Mouse (Mus musculus) central nervous system, embryonic 11.5 days (tissue): Measurements from ENCODE around the gene Mmadhc. TPM values are rescaled to one million over a fixed set of nuclear protein-coding genes. Genes with fewer than 3 reads are reported as not detected.

ENCODE experiments used
- polyA plus RNA-seq: library from polyadenylated mRNA; depleted of rRNA; stranded (reverse); fragments of >200 nt; gene quantifications from 2 replicates; pipeline ENCODE4 v1.2.3, GENCODE M21; 2012; rRNA removed

Mmadhc gene
- polyA plus RNA-seq: 111 and 119 TPM in 2 replicates

GRCm38 (mm10) chr2:50296109-50296986 lies at the start of gene Mmadhc:
Gene Mmadhc, minus strand, starts transcription at chr2:50296801.

Other genes with a start within 250 kb of the Mmadhc start
- gene Lypd6, start 230.4 kb downstream of the Mmadhc start, polyA plus RNA-seq: 5.0 and 7.3 TPM in 2 replicates